Mouse (Mus musculus): ENCODE measurements around the gene Clstn1. TPM values are rescaled to one million over a fixed set of nuclear protein-coding genes. Genes with fewer than 3 reads are reported as not detected.

Gene Clstn1
- polyA plus RNA-seq, 1 experiment from 2014 or later, result 75.4 TPM

GRCm38 (mm10) chr4:149650493-149651193, 64.4 kb downstream of the Clstn1 start:
- 75% methylated on average over 24 of the region's 24 CpGs for WGBS
- H3K27me3 ChIP-seq, result no peaks in the 10 kb centered on the region

GRCm38 (mm10) chr4:149654232-149654631, 68.0 kb downstream of the Clstn1 start:
- H3K27me3 ChIP-seq, result no peaks in the 10 kb centered on the region
- H3K4me1 ChIP-seq, result no peaks in the 10 kb centered on the region
- WGBS, result 90% methylated on average over 4 of the region's 4 CpGs
- H3K9me3 ChIP-seq, result no peaks in the 10 kb centered on the region
- no peak overlapping the region for H3K4me2 ChIP-seq
- H3K36me3 ChIP-seq (replicated peaks), result peaks cover 45% of the 10 kb centered on the region
- no peak for ATAC-seq (ENCODE audit: low FRiP score)
- no peak overlapping the region for H3K9ac ChIP-seq
- no peak overlapping the region for H3K27ac ChIP-seq
- no peak overlapping the region for H3K4me3 ChIP-seq (replicated peaks)

More at GRCm38 (mm10) chr4:149650493-149651193, 64.4 kb downstream of the Clstn1 start:
- H3K4me2 ChIP-seq, result no peak overlapping the region
- no peak overlapping the region for H3K4me3 ChIP-seq (replicated peaks)
- H3K9me3 ChIP-seq, result no peaks in the 10 kb centered on the region
- no peak overlapping the region for H3K9ac ChIP-seq
- H3K4me1 ChIP-seq, result no peaks in the 10 kb centered on the region
- ATAC-seq (ENCODE audit: low FRiP score), result no peak
- H3K27ac ChIP-seq, result no peak overlapping the region
- peaks cover 81% of the 10 kb centered on the region for H3K36me3 ChIP-seq (replicated peaks)

- H3K9ac ChIP-seq, result no peak overlapping the region
- no peak overlapping the region for H3K27ac ChIP-seq
- H3K4me1 ChIP-seq, result no peaks in the 10 kb centered on the region; the same call in 1 of the 2 replicates
- no peak overlapping the region for H3K4me3 ChIP-seq (replicated peaks)
- ATAC-seq (ENCODE audit: low FRiP score), result no peak
- H3K4me2 ChIP-seq, result no peak overlapping the region
- H3K27me3 ChIP-seq, result no peaks in the 10 kb centered on the region
- no peaks in the 10 kb centered on the region for H3K9me3 ChIP-seq
- H3K36me3 ChIP-seq (replicated peaks), result peaks cover 17% of the 10 kb centered on the region
- WGBS, result 83% methylated on average over 11 of the region's 11 CpGs
Measured at GRCm38 (mm10) chr4:149657858-149658416, 71.7 kb downstream of the Clstn1 start.

GRCm38 (mm10) chr4:149659495-149660116, 73.3 kb downstream of the Clstn1 start:
- WGBS, result 76% methylated on average over 25 of the region's 25 CpGs
- no peak for ATAC-seq (ENCODE audit: low FRiP score)
- Histone ChIP-seq H3K9ac (no peak overlapping the region), H3K27me3 (no peaks in the 10 kb centered on the region), H3K27ac (no peak overlapping the region), H3K4me3 (replicated peaks) (no peak overlapping the region), H3K4me1 (no peaks in the 10 kb centered on the region; the same call in 1 of the 2 replicates), H3K36me3 (replicated peaks) (peaks cover 6% of the 10 kb centered on the region), H3K9me3 (no peaks in the 10 kb centered on the region), H3K4me2 (no peak overlapping the region)

GRCm38 (mm10) chr4:149660598-149660997, 74.3 kb downstream of the Clstn1 start:
- H3K9ac ChIP-seq, result no peak overlapping the region
- no peaks in the 10 kb centered on the region; the same call in none of the 2 replicates for H3K36me3 ChIP-seq (replicated peaks)
- 84% methylated on average over 7 of the region's 7 CpGs for WGBS
- H3K4me2 ChIP-seq, result no peak overlapping the region
- H3K27ac ChIP-seq, result no peak overlapping the region
- H3K27me3 ChIP-seq, result no peaks in the 10 kb centered on the region
- no peak overlapping the region for H3K4me3 ChIP-seq (replicated peaks)
- no peak for ATAC-seq (ENCODE audit: low FRiP score)
- H3K9me3 ChIP-seq, result no peaks in the 10 kb centered on the region
- H3K4me1 ChIP-seq, result no peaks in the 10 kb centered on the region; the same call in 1 of the 2 replicates

- Histone ChIP-seq H3K36me3 (replicated peaks) (no peaks in the 10 kb centered on the region; the same call in 1 of the 2 replicates), H3K9ac (no peak overlapping the region), H3K4me1 (no peaks in the 10 kb centered on the region; the same call in 1 of the 2 replicates), H3K4me3 (replicated peaks) (no peak overlapping the region), H3K27ac (no peak overlapping the region), H3K9me3 (no peaks in the 10 kb centered on the region), H3K4me2 (no peak overlapping the region), H3K27me3 (no peaks in the 10 kb centered on the region)
- WGBS, result 90% methylated on average over 14 of the region's 14 CpGs
- no peak for ATAC-seq (ENCODE audit: low FRiP score)
Measured at GRCm38 (mm10) chr4:149661967-149662589, 75.8 kb downstream of the Clstn1 start.

- H3K4me3 ChIP-seq (replicated peaks), result no peak overlapping the region
- no peak for ATAC-seq (ENCODE audit: low FRiP score)
- H3K36me3 ChIP-seq (replicated peaks), result no peaks in the 10 kb centered on the region; the same call in 1 of the 2 replicates
- H3K27ac ChIP-seq, result no peak overlapping the region
- no peaks in the 10 kb centered on the region for H3K27me3 ChIP-seq
- H3K9ac ChIP-seq, result no peak overlapping the region
- H3K4me1 ChIP-seq, result no peaks in the 10 kb centered on the region; the same call in 1 of the 2 replicates
- H3K9me3 ChIP-seq, result no peaks in the 10 kb centered on the region
- WGBS, result 77% methylated on average over 7 of the region's 7 CpGs
- H3K4me2 ChIP-seq, result no peak overlapping the region
Measured at GRCm38 (mm10) chr4:149663849-149664503, 77.7 kb downstream of the Clstn1 start.

- no peak overlapping the region for H3K4me3 ChIP-seq (replicated peaks)
- no peaks in the 10 kb centered on the region for H3K9me3 ChIP-seq
- H3K4me2 ChIP-seq, result no peak overlapping the region
- no peak overlapping the region for H3K27ac ChIP-seq
- H3K9ac ChIP-seq, result no peak overlapping the region
- 78% methylated on average over 6 of the region's 6 CpGs for WGBS
- H3K4me1 ChIP-seq, result no peaks in the 10 kb centered on the region
- ATAC-seq (ENCODE audit: low FRiP score), result no peak
- H3K36me3 ChIP-seq (replicated peaks), result no peaks in the 10 kb centered on the region
- H3K27me3 ChIP-seq, result no peaks in the 10 kb centered on the region
Measured at GRCm38 (mm10) chr4:149665016-149665691, 78.9 kb downstream of the Clstn1 start.

- ATAC-seq (ENCODE audit: low FRiP score), result no peak
- H3K9me3 ChIP-seq, result no peaks in the 10 kb centered on the region
- H3K27me3 ChIP-seq, result no peaks in the 10 kb centered on the region
- no peak overlapping the region for H3K27ac ChIP-seq
- 90% methylated on average over 6 of the region's 6 CpGs for WGBS
- no peaks in the 10 kb centered on the region for H3K4me1 ChIP-seq
- H3K4me3 ChIP-seq (replicated peaks), result no peak overlapping the region
- no peaks in the 10 kb centered on the region for H3K36me3 ChIP-seq (replicated peaks)
- no peak overlapping the region for H3K9ac ChIP-seq
- no peak overlapping the region for H3K4me2 ChIP-seq
Measured at GRCm38 (mm10) chr4:149665692-149666090, 79.4 kb downstream of the Clstn1 start.

- 94% methylated on average over 6 of the region's 6 CpGs for whole genome bisulfite sequencing
- no peaks in the 10 kb centered on the region for H3K9me3 ChIP-seq
- ATAC-seq (ENCODE audit: low FRiP score), result no peak
- H3K27me3 ChIP-seq, result peaks cover 29% of the 10 kb centered on the region
- H3K4me1 ChIP-seq, result peaks cover 14% of the 10 kb centered on the region
- no peak overlapping the region for H3K4me3 ChIP-seq (replicated peaks)
- H3K36me3 ChIP-seq (replicated peaks), result no peaks in the 10 kb centered on the region
- H3K27ac ChIP-seq, result no peak overlapping the region
- no peak overlapping the region for H3K9ac ChIP-seq
- no peak overlapping the region for H3K4me2 ChIP-seq
Measured at GRCm38 (mm10) chr4:149671175-149671574, 84.9 kb downstream of the Clstn1 start.

- H3K4me2 ChIP-seq, result no peak overlapping the region
- no peaks in the 10 kb centered on the region for H3K9me3 ChIP-seq
- no peak overlapping the region for H3K4me3 ChIP-seq (replicated peaks)
- 92% methylated on average over 5 of the region's 5 CpGs for WGBS
- H3K27ac ChIP-seq, result no peak overlapping the region
- no peak for ATAC-seq (ENCODE audit: low FRiP score)
- H3K9ac ChIP-seq, result no peak overlapping the region
- H3K4me1 ChIP-seq, result peaks cover 18% of the 10 kb centered on the region
- H3K36me3 ChIP-seq (replicated peaks), result no peaks in the 10 kb centered on the region
- H3K27me3 ChIP-seq, result peaks cover 29% of the 10 kb centered on the region
Measured at GRCm38 (mm10) chr4:149672747-149673146, 86.5 kb downstream of the Clstn1 start.

Measured in forebrain, embryonic 12.5 days (tissue).